Mouse (Mus musculus): ENCODE measurements around the gene Zfp800.

GRCm38 (mm10) chr6:28396051-28396852 lies 1.6 kb downstream of the Zfp800 start:
- TF ChIP-seq EP300 (IDR thresholded peaks at IDR 0.05): no peak
- TF ChIP-seq CTCF (IDR thresholded peaks at IDR 0.05): no peak

Data from lung, postnatal 0 days (tissue).